Mouse (Mus musculus): ENCODE results near the gene Fbln5. TPM values are rescaled to one million over a fixed set of nuclear protein-coding genes. Genes with fewer than 3 reads are reported as not detected.

Fbln5 gene
- polyA plus RNA-seq, 1 experiment from 2014 or later = 7.6 TPM

DNA sequence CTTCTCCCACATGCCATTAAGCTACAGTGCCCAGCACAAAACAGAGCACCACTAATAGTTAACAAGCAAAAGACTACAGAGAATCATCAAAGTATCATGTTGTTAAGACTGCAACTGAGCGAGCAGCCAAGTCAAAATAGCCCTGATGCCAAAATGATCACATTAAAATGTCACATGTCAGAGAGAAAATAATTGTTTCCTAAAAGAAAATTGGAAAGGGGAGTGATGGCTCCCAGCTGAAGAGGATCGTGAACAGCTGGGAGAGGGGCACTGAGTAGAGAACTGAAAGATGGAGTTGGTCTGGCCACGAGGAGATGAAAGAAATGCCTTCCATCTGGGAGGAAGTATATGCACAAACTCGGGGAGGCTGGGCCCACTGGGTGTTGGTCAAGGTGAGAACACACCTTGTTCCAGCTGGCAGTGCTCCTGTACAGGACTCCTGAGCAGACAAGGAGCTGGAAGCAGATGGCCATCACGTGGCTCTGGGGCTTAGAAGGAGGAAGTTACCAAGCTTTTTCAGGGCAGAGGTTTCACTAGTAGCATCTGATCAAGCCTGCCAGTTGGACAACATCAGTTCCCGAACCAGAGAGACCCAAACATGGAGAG is 59.3 kb downstream of the Fbln5 start:
- no peaks in the 10 kb centered on the region for H3K36me3 ChIP-seq (ENCODE audit: control insufficient read depth, insufficient read depth)
- no peak overlapping the region for H3K4me2 ChIP-seq (ENCODE audit: low read depth, low read length)
- H3K27ac ChIP-seq (ENCODE audit: low read length) = no peak overlapping the region
- no peaks in the 10 kb centered on the region for H3K4me1 ChIP-seq (ENCODE audit: control insufficient read depth, low read depth, low read length)
- no peak overlapping the region for H3K4me3 ChIP-seq (ENCODE audit: low read depth, low read length)
- no peaks in the 10 kb centered on the region for H3K9me3 ChIP-seq (replicated peaks; ENCODE audit: control insufficient read depth, low read length)
- 37% methylated on average over 6 of the region's 6 CpGs for WGBS (ENCODE audit: insufficient replicate concordance)
- H3K9ac ChIP-seq (ENCODE audit: low read depth, low read length) = no peak overlapping the region
- no peak for ATAC-seq (ENCODE audit: low read depth)
- no peaks in the 10 kb centered on the region for H3K27me3 ChIP-seq (ENCODE audit: control insufficient read depth, insufficient read depth, low read depth, low read length)

- Histone ChIP-seq H3K27ac (ENCODE audit: low read length) (no peak overlapping the region), H3K4me3 (ENCODE audit: low read depth, low read length) (no peak overlapping the region), H3K4me2 (ENCODE audit: low read depth, low read length) (no peak overlapping the region), H3K36me3 (ENCODE audit: control insufficient read depth, insufficient read depth) (no peaks in the 10 kb centered on the region), H3K9me3 (replicated peaks; ENCODE audit: control insufficient read depth, low read length) (no peaks in the 10 kb centered on the region), H3K4me1 (ENCODE audit: control insufficient read depth, low read depth, low read length) (no peaks in the 10 kb centered on the region), H3K9ac (ENCODE audit: low read depth, low read length) (no peak overlapping the region), H3K27me3 (ENCODE audit: control insufficient read depth, insufficient read depth, low read depth, low read length) (no peaks in the 10 kb centered on the region)
- ATAC-seq (ENCODE audit: low read depth) = peak; percentile 30; the same call in 1 of the 2 replicates
Observed at GRCm38 (mm10) chr12:101758698-101759097, 60.2 kb downstream of the Fbln5 start.

DNA sequence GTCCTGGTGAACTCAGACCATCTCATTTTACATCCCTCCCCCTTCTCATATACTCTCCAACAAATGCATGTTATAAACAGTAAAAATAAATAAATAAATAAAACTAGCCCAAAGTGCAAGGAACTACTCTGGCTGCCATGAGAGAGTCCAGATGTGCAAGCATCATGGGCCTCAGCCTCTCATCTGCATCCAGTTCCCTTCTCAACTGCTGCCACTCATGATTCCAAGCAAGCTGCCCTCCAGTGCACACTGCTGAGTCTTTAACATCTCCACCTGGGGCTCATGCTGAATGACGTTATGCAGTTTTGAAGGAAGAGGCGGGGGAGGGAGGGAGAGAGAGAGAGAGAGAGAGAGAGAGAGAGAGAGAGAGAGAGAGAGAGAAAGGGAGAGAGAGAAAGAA is 76.5 kb downstream of the Fbln5 start:
- ATAC-seq (ENCODE audit: low read depth) = no peak

DNA sequence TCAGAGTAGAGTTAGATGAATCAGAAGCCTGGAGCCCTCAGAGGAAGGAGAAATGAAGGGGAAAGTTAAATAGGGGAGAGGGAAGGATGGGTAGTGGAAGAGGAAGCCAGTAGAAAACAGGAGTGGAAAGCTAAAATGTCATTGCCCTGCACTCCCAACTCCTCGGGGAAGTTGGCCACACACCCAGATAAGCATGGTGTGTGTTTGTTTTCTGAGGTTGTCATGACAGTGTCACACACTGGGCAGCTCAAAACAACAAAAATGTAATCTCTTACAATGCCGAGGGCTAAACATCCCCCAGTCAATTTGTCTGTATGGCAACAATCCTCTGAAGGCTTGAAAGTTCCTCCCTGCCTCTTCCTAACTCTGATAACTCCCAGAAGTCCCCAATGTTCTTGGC is 78.4 kb downstream of the Fbln5 start:
- H3K4me3 ChIP-seq (ENCODE audit: low read depth, low read length) = no peak overlapping the region
- H3K9ac ChIP-seq (ENCODE audit: low read depth, low read length) = no peak overlapping the region
- H3K27ac ChIP-seq (ENCODE audit: low read length) = no peak overlapping the region
- H3K9me3 ChIP-seq (replicated peaks; ENCODE audit: control insufficient read depth, low read length) = no peaks in the 10 kb centered on the region
- WGBS (ENCODE audit: insufficient replicate concordance) = 13% methylated on average over 2 of the region's 2 CpGs
- ATAC-seq (ENCODE audit: low read depth) = no peak
- no peaks in the 10 kb centered on the region for H3K4me1 ChIP-seq (ENCODE audit: control insufficient read depth, low read depth, low read length)
- no peak overlapping the region for H3K4me2 ChIP-seq (ENCODE audit: low read depth, low read length)
- no peaks in the 10 kb centered on the region for H3K36me3 ChIP-seq (ENCODE audit: control insufficient read depth, insufficient read depth)
- H3K27me3 ChIP-seq (ENCODE audit: control insufficient read depth, insufficient read depth, low read depth, low read length) = no peaks in the 10 kb centered on the region

More for the DNA sequence above, 76.5 kb downstream of the Fbln5 start:
- no peaks in the 10 kb centered on the region for H3K27me3 ChIP-seq (ENCODE audit: control insufficient read depth, insufficient read depth, low read depth, low read length)
- no peak overlapping the region for H3K9ac ChIP-seq (ENCODE audit: low read depth, low read length)
- no peak overlapping the region for H3K27ac ChIP-seq (ENCODE audit: low read length)
- H3K4me1 ChIP-seq (ENCODE audit: control insufficient read depth, low read depth, low read length) = no peaks in the 10 kb centered on the region
- no peak overlapping the region for H3K4me3 ChIP-seq (ENCODE audit: low read depth, low read length)
- H3K4me2 ChIP-seq (ENCODE audit: low read depth, low read length) = no peak overlapping the region
- no peaks in the 10 kb centered on the region for H3K36me3 ChIP-seq (ENCODE audit: control insufficient read depth, insufficient read depth)
- no peaks in the 10 kb centered on the region for H3K9me3 ChIP-seq (replicated peaks; ENCODE audit: control insufficient read depth, low read length)
- 56% methylated on average over 2 of the region's 2 CpGs for WGBS (ENCODE audit: insufficient replicate concordance)

- Histone ChIP-seq H3K4me3 (ENCODE audit: low read depth, low read length) (no peak overlapping the region), H3K9ac (ENCODE audit: low read depth, low read length) (no peak overlapping the region), H3K4me2 (ENCODE audit: low read depth, low read length) (no peak overlapping the region), H3K27ac (ENCODE audit: low read length) (no peak overlapping the region), H3K4me1 (ENCODE audit: control insufficient read depth, low read depth, low read length) (no peaks in the 10 kb centered on the region), H3K27me3 (ENCODE audit: control insufficient read depth, insufficient read depth, low read depth, low read length) (no peaks in the 10 kb centered on the region), H3K9me3 (replicated peaks; ENCODE audit: control insufficient read depth, low read length) (no peaks in the 10 kb centered on the region), H3K36me3 (ENCODE audit: control insufficient read depth, insufficient read depth) (no peaks in the 10 kb centered on the region)
- 6% methylated on average over 2 of the region's 2 CpGs for WGBS (ENCODE audit: insufficient replicate concordance)
- ATAC-seq (ENCODE audit: low read depth) = peak; percentile 43; the same call in 1 of the 2 replicates
Observed at GRCm38 (mm10) chr12:101740045-101740444, 78.8 kb downstream of the Fbln5 start.

GRCm38 (mm10) chr12:101718755-101719150 is 100.1 kb downstream of the Fbln5 start:
- Histone ChIP-seq H3K27me3 (ENCODE audit: control insufficient read depth, insufficient read depth, low read depth, low read length) (peaks cover 8% of the 10 kb centered on the region), H3K4me3 (ENCODE audit: low read depth, low read length) (peak overlapping the region; percentile 65), H3K36me3 (ENCODE audit: control insufficient read depth, insufficient read depth) (no peaks in the 10 kb centered on the region), H3K9ac (ENCODE audit: low read depth, low read length) (no peak overlapping the region), H3K9me3 (replicated peaks; ENCODE audit: control insufficient read depth, low read length) (no peaks in the 10 kb centered on the region), H3K4me1 (ENCODE audit: control insufficient read depth, low read depth, low read length) (no peaks in the 10 kb centered on the region; the same call in 1 of the 2 replicates), H3K27ac (ENCODE audit: low read length) (no peak overlapping the region), H3K4me2 (ENCODE audit: low read depth, low read length) (peak overlapping the region; percentile 82)
- ATAC-seq (ENCODE audit: low read depth) = peak; percentile 47
- 2% methylated on average over 9 of the region's 9 CpGs for WGBS (ENCODE audit: insufficient replicate concordance)

GRCm38 (mm10) chr12:101718054-101718754 is 100.7 kb downstream of the Fbln5 start, which contains the start of gene Tc2n:
TSS of gene Tc2n (minus strand) at chr12:101718523.
- peak; percentile 96 for ATAC-seq (ENCODE audit: low read depth)
- H3K9ac ChIP-seq (ENCODE audit: low read depth, low read length) = peak within 1 kb of the TSS; percentile 34; the same call in 1 of the 2 replicates
- H3K27me3 ChIP-seq (ENCODE audit: control insufficient read depth, insufficient read depth, low read depth, low read length) = peaks cover 8% of the 10 kb centered on the region
- under 1% methylated on average over 74 of the region's 75 CpGs for WGBS (ENCODE audit: insufficient replicate concordance)
- peak within 1 kb of the TSS; percentile 82 for H3K4me2 ChIP-seq (ENCODE audit: low read depth, low read length)
- no peaks in the 10 kb centered on the region; the same call in 1 of the 2 replicates for H3K4me1 ChIP-seq (ENCODE audit: control insufficient read depth, low read depth, low read length)
- no peaks in the 10 kb centered on the region for H3K36me3 ChIP-seq (ENCODE audit: control insufficient read depth, insufficient read depth)
- no peaks in the 10 kb centered on the region for H3K9me3 ChIP-seq (replicated peaks; ENCODE audit: control insufficient read depth, low read length)
- no peak within 1 kb of the TSS for H3K27ac ChIP-seq (ENCODE audit: low read length)
- peak within 1 kb of the TSS; percentile 65 for H3K4me3 ChIP-seq (ENCODE audit: low read depth, low read length)

DNA sequence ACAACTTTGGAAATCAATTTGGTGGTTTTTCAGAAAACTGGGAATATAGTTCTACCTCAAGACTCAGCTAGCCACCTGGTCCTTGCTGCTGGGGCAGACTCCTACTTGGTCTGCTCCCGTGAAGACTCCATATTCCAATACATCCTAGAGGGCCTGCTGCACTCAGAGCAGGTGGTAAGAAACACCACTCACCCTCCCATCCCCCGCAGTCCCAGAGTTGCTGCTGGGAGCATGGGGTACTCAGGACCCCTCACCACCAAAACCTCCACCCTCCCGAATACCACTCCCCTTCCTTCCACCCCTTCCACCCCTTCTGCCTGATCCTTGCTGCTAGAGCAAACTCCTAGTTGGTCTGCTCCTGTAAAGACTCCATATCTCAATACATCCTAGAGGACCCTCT is 119.7 kb downstream of the Fbln5 start:
- Histone ChIP-seq H3K36me3 (ENCODE audit: control insufficient read depth, insufficient read depth) (no peaks in the 10 kb centered on the region), H3K4me1 (ENCODE audit: control insufficient read depth, low read depth, low read length) (no peaks in the 10 kb centered on the region), H3K9ac (ENCODE audit: low read depth, low read length) (no peak overlapping the region), H3K9me3 (replicated peaks; ENCODE audit: control insufficient read depth, low read length) (no peaks in the 10 kb centered on the region), H3K27ac (ENCODE audit: low read length) (no peak overlapping the region), H3K4me3 (ENCODE audit: low read depth, low read length) (no peak overlapping the region), H3K27me3 (ENCODE audit: control insufficient read depth, insufficient read depth, low read depth, low read length) (no peaks in the 10 kb centered on the region), H3K4me2 (ENCODE audit: low read depth, low read length) (no peak overlapping the region)
- ATAC-seq (ENCODE audit: low read depth) = no peak
- WGBS (ENCODE audit: insufficient replicate concordance) = 58% methylated on average over 3 of the region's 3 CpGs
